Mouse (Mus musculus): ENCODE measurements around the gene Efhc1. TPM values are rescaled to one million over a fixed set of nuclear protein-coding genes. Genes with fewer than 3 reads are reported as not detected.

The Efhc1 gene
- polyA plus RNA-seq, 1 experiment, result 0.13 TPM

- WGBS, result 77% methylated on average over 6 of the region's 6 CpGs
- H3K27me3 ChIP-seq (ENCODE audit: control insufficient read depth, insufficient read depth, low read length), result no peaks in the 10 kb centered on the region
- H3K4me1 ChIP-seq (ENCODE audit: control insufficient read depth, insufficient read depth, insufficient read length), result peaks cover 31% of the 10 kb centered on the region
- TF ChIP-seq POLR2A (IDR thresholded peaks at IDR 0.05; ENCODE audit: low read depth, low read length) (no peak), CTCF (IDR thresholded peaks at IDR 0.05; ENCODE audit: extremely low read depth, insufficient read depth, insufficient read length, insufficient replicate concordance) (no peak)
- DNase-seq (ENCODE audit: low read depth in 1 of 2, low spot score in 2 of 2), result no peak
- no peaks in the 10 kb centered on the region for H3K36me3 ChIP-seq (ENCODE audit: control insufficient read depth, insufficient read depth, low read length)
- H3K27ac ChIP-seq (ENCODE audit: insufficient read depth, low read length), result no peak overlapping the region
- H3K4me3 ChIP-seq (ENCODE audit: extremely low read depth, insufficient read depth, insufficient read length), result no peak overlapping the region
These were observed 86.6 kb downstream of the Efhc1 start for GRCm38 (mm10) chr1:21037881-21038601.

- no peak overlapping the region for H3K4me3 ChIP-seq (ENCODE audit: extremely low read depth, insufficient read depth, insufficient read length)
- no peak for TF ChIP-seq POLR2A (IDR thresholded peaks at IDR 0.05; ENCODE audit: low read depth, low read length)
- TF ChIP-seq CTCF (IDR thresholded peaks at IDR 0.05; ENCODE audit: extremely low read depth, insufficient read depth, insufficient read length, insufficient replicate concordance), result no peak
- H3K27ac ChIP-seq (ENCODE audit: insufficient read depth, low read length), result no peak overlapping the region
- peaks cover 31% of the 10 kb centered on the region for H3K4me1 ChIP-seq (ENCODE audit: control insufficient read depth, insufficient read depth, insufficient read length)
- no peaks in the 10 kb centered on the region for H3K27me3 ChIP-seq (ENCODE audit: control insufficient read depth, insufficient read depth, low read length)
- no peak for DNase-seq (ENCODE audit: low read depth in 1 of 2, low spot score in 2 of 2)
- 86% methylated on average over 3 of the region's 3 CpGs for WGBS
- no peaks in the 10 kb centered on the region for H3K36me3 ChIP-seq (ENCODE audit: control insufficient read depth, insufficient read depth, low read length)
These were observed 88.1 kb downstream of the Efhc1 start for GRCm38 (mm10) chr1:21039564-21039963.

GRCm38 (mm10) chr1:21040173-21040572, 88.7 kb downstream of the Efhc1 start:
- peaks cover 31% of the 10 kb centered on the region for H3K4me1 ChIP-seq (ENCODE audit: control insufficient read depth, insufficient read depth, insufficient read length)
- no peaks in the 10 kb centered on the region for H3K36me3 ChIP-seq (ENCODE audit: control insufficient read depth, insufficient read depth, low read length)
- peak; percentile 26 to 59 for DNase-seq (ENCODE audit: low read depth in 1 of 2, low spot score in 2 of 2)
- no peaks in the 10 kb centered on the region for H3K27me3 ChIP-seq (ENCODE audit: control insufficient read depth, insufficient read depth, low read length)
- H3K4me3 ChIP-seq (ENCODE audit: extremely low read depth, insufficient read depth, insufficient read length), result no peak overlapping the region
- TF ChIP-seq POLR2A (IDR thresholded peaks at IDR 0.05; ENCODE audit: low read depth, low read length) (no peak), CTCF (IDR thresholded peaks at IDR 0.05; ENCODE audit: extremely low read depth, insufficient read depth, insufficient read length, insufficient replicate concordance) (no peak)
- peak overlapping the region; percentile 30; the same call in 1 of the 2 replicates for H3K27ac ChIP-seq (ENCODE audit: insufficient read depth, low read length)
- 39% methylated on average over 7 of the region's 7 CpGs for WGBS

Other genes starting within 250 kb of the Efhc1 start
- not detected in 2 replicates for gene Il17a, start 220.7 kb upstream of the Efhc1 start, polyA plus RNA-seq (2012; rRNA removed)
- not detected in 2 replicates for gene Il17f, start 161.0 kb upstream of the Efhc1 start, polyA plus RNA-seq (2012; rRNA removed)
- 22.3 and 22.6 TPM in 2 replicates for gene Mcm3, start 131.3 kb upstream of the Efhc1 start, polyA plus RNA-seq (2012; rRNA removed)
- 4.9 and 6.9 TPM in 2 replicates for gene Paqr8, start 61.0 kb upstream of the Efhc1 start, polyA plus RNA-seq (2012; rRNA removed)
- 5.5 and 6.0 TPM in 2 replicates for gene Tram2, start 127.6 kb downstream of the Efhc1 start, polyA plus RNA-seq (2012; rRNA removed)